Mouse (Mus musculus): ENCODE measurements around the gene Slc47a2.
"Not testable (repeated sequence)": the region's sequence is repeated elsewhere in the genome, so short reads cannot be mapped to it uniquely, and the experiment has no call there.

The Slc47a2 gene

DNA sequence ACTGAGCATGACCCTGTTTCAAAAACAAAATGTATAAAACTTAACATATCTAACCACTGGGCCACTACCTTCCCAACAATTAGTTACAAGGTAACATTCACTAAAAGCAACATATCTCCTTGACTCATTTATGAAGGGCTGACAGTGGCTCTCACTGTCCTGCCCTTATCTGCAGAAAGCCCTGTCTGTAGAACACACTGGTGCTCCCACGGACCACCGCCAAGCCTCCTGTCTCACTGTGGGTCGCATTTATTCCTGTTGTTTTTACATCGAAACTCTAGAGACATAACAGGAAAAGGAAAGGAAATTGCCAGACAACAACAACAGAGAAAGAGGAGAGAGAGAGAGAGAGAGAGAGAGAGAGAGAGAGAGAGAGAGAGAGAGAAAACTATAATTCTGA is 1.4 kb downstream of the Slc47a2 start:
- no peak for DNase-seq (ENCODE audit: low spot score in 2 of 2)

DNA sequence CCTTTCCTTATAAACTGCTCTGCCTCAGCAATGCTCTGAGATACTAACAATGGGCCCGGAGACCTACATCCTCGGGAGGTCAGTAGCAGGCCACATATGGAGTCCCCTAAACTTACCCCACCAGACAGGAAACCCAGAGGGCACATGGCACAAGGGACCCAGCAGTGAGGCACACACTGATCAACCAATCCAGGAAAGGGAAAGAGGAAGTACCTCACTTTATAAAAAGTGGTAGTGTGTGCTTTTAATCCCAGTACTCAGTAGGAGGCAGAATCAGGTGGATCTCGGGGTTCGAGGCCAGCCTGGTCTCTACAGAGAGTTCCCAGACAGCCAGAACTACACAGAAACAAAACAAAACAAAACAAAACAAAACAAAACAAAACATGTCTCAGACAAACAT is 2.3 kb downstream of the Slc47a2 start:
- no peak for DNase-seq (ENCODE audit: low spot score in 2 of 2)

DNA sequence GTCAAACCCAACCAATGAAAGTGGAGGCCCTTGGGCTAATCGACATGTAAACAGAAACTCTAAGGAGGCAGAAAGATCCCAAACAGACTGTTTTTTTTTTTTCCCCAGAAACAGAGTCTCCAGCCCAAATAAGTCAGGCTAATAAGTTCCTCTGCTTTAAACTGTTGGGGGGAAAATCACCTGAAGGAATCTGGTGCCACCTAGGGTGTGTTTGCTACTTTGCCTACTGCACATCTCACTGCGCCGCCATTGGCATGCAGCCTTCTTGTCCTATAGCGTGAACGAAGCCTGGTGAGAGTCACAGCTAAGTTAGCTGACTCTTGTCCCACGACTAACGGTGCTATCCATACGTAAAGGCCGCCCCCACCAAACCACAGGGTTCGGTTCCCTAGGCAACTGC is 5.1 kb downstream of the Slc47a2 start:
- DNase-seq (ENCODE audit: low spot score in 2 of 2): no peak

DNA sequence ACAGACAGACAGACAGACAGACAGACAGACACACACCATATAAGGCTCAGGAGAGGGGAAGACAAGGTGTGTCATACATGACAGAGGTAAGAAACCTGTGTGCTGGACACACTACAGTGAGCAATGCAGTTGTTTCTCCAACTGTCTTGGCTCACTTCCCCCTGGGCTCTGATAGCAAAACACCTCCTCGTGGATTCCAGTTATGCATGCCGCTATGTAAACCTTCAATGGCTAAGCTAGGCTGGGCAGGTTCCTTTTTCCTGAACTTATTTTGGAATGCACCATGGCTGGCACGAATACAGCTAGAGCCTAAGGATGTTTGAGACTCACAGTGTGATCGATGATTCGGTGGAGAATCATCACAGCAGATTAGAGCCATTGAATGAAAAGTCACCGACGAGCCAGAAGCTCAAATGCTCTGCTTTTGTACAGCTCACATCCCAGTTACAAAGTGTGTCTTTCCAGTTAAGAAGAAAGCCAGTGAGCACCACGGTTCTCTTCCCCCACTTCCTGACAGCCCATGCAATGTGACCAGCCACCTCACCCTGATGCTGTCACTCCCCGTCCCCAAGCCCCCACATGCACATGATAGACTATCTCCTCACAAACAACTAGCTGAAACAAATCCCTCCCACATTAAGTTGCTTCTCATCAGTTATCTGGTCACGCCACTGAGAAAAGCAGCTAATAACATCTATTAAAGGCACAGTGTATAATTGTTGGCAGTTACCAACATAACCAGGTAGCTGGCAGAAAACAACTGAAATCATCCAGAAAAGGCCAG is 21.6 kb downstream of the Slc47a2 start:
- DNase-seq (ENCODE audit: low spot score in 2 of 2): no peak

DNA sequence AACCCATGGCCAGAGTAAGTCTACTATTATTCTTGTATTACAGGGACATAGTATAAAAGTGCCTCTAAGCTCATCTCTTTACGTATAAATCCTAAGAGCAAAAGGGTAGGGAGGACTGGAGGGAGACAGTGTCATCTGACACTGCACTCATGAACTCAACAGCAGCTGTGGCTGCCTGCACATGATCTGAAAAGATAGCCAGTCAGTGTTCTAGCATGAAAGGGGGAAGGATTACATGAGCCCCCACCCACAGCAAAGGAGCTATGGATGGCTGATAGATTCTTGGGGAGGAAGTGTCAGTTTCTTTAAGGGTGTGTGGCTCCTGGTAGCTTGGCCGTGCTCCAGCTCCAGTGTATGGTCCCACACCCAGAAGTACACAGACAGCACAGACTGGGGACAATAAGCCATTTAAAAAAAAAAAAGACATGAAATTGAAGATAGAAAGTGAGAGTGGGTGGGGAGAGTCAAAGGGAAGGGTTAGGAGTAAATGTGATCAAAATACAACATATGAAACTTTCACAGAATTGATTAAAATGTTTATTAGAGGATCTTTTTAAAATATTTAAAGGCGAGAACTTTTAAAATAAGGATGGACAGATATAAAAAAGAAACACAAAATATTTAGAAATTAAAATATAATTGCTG is 22.6 kb downstream of the Slc47a2 start:
- no peak for DNase-seq (ENCODE audit: low spot score in 2 of 2)

DNA sequence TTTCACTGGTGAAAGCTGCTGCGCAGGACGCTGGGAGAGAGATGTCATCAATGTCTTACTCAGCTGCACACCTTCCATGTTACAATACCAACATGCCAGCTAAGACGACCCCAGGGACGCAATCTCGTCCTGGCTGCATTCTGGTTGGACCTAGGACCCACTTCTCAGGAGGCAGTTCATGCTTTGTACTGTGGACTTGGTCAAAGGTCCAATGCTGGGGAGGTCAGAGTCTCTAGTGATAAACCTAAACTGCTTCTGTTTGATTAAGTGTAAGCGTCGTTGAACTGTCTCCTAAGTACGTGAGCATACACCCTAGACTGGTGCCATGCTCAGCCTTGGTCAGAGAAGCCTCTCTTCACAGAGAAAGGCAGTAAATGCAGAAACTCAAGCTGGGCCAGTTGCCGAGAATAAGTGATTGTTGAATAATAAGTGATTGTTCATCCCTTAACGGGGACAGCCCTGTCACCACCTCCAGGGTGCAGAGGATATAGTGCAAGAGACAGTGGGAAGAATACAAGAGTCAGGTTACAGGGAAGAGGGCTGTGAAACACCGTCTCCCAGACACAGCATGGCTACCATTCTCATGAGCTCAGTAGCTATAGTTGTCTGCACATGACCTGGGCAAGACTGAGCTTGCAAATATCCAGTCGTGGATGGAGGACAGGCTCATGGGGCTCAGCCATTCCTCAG is 23.3 kb downstream of the Slc47a2 start:
- no peak for DNase-seq (ENCODE audit: low spot score in 2 of 2)

DNA sequence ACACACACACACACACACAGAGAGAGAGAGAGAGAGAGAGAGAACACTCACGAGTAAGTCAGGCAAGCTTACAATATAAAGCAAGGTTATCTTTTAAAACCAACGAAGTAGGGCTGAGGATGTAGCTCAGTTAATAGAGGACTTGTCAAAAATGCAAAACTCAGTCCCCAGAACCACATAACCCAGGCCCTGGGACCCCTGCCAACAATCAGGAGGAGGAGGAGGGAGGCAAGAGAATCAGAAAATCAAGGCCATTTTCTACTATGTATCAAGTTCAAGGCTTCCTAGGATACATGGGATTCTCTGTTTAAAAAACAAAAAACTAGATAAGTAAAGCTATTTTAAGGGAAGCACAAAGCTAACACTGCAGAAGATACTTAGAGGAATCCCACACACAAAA is 25.8 kb downstream of the Slc47a2 start:
- no peak for DNase-seq (ENCODE audit: low spot score in 2 of 2)

DNA sequence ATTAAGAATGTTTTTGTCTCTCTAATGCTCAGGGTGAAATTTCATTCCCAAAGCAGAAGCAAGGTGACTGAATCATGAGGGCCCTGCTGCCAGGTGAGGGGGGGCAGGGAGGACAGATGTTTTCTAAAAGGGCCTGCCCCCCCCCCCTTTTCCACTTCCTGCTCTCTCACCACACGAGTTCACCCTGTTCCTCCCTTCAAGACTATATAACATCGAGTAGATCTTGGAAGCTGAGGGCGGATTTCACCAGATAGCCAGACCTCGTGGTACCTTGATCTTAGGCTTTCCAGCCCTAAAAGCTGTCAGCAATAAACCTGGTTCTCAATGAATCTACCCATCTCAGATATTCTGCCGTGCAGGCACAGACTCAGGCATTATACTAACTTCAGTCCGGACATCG is 32.3 kb downstream of the Slc47a2 start:
- DNase-seq (ENCODE audit: low spot score in 2 of 2): no peak

DNA sequence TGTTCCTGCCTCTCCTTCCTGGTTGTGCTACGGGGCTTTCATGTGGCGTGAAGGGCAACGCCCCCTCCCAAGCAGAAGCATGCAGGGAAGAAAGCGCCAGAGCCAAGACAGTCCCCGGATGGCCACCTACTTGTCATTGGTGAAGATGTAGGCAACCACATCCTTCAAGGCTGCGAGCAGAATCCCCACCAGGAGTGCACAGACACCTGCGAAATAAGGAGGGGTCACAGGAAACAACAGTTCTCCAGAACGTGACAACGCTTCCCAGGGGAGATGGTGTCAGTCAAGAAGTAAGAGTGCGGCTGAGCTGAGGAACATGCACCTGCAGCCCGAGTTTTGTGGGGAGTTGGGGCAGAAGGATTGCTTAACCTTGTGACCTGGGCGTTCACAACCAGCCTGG is 32.8 kb downstream of the Slc47a2 start:
- DNase-seq (ENCODE audit: low spot score in 2 of 2): no peak

DNA sequence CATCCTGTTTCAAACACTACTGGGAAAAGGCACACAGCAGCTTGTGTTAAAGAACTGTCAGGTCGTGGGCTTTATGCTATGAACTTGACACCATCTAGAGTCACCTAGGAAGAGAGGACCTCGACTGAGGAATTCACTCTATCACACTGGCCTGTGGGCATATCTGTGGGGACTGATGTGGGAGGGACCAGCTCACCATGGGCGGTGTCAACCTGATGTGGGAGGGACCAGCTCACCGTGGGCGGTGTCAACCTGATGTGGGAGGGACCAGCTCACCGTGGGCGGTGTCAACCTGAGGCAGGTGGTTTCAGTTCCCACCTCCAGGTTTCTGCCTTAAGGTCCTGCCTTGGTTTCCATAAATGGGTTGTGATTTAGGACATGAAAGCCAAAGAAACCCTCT is 34.9 kb downstream of the Slc47a2 start:
- no peak for DNase-seq (ENCODE audit: low spot score in 2 of 2)

DNA sequence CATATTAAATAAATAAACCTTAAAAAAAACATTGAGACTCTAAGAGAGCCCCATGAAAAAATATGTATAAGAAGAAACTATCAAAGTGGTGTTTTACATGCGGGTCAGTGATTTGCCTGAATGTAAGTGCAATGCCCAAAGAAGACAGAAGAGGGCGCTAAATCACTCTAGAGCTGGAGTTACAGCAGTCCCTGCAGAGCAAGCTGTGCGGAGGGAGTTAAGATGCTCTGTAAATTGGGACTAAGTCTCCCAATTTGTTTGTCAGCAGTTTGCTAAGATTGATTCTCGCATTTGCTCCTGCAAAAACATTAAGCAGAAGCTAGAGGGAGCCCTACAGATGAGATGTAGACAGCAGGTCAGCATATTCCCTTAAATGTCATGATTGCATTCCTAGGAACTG is 37.3 kb downstream of the Slc47a2 start:
- peak; percentile 30 to 47 for DNase-seq (ENCODE audit: low spot score in 2 of 2)

DNA sequence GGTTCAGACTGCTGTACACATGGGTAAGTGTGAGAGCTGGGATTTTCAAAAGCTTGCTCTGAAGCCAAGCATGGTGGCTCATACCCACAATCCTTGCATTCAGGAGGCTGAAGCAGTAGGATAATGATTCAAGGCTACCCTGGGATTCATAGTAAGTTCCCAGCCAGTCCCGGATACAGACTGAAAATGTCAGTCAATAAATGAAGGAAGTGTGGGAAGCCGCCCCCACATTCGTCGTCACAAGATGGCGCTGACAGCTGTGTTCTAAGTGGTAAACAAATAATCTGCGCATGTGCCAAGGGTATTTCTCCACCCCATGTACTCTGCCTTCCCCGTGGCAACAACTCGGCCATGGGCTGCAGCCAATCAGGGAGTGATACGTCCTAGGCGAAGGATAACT is 38.1 kb downstream of the Slc47a2 start:
- DNase-seq (ENCODE audit: low spot score in 2 of 2): not testable (repeated sequence)

DNA sequence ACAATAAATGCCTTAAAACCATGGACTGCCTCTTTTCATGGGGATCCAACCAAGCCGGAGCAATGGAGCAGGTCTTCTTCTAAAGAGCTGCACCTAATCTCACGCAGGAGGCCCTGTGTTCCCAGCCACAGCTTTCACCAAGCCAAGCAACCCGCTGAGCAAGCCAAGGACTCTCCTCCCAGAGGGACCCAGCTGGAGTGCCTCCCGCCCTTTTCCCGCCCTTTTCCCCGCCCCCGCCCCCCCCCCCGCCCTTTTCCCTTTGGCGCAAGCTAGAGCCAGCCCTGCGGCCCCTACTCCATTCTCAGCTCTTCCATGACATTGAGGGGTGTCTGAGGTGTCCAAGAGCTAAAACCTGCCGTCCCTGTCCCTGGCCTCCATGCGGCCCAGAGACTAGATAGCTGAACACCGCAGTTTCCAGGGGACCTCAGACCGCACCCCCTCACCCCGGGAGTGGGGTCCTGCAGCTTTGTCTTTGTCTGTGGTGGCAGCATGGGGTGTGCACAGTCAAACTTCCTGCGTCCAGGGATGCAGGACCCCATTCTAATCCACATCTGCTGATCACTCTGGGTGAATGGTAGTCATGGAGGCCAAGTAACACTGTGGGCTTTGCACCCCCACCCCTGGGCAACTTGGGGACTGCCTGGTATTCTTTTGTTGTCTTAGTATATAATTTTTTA is 41.8 kb downstream of the Slc47a2 start:
- no peak for DNase-seq (ENCODE audit: low spot score in 2 of 2)

DNA sequence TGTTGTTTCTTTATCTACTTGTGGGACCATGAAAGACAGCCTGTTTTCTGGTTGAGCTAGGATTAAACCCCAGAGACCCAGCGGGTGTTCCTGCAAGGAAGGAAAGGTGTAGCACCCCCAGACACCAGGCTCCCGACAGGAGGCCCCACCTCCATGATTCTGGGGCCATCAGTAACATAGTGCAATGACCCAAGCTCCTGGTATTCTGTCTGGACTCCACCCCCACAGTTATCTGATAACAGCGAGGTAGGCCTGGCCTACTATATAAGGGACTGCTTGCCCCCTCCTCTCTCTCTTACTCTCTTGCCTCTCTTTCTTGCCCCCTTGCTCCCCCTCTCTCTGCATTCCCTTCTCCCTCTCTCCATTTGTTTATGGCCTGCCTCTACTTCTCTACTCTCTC is 42.5 kb downstream of the Slc47a2 start:
- no peak for DNase-seq (ENCODE audit: low spot score in 2 of 2)

DNA sequence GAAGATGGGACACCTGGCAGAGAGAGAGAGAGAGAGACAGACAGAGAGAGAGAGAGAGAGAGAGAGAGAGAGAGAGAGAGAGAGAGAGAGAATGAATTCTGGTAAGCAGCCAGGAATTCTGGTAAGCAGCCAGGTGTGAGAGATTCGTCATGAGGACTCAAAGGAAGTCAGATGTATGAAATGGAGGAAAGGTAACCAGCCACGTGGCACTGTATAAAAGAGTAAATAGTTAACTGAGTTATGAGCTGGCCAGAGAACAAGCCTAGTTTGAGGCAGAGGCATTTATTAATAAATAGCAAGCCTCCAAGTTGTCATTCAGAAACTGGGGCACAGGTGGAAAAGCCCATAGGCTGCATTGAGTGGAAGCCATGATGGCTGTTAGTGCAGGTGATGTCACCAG is 44.8 kb downstream of the Slc47a2 start:
- no peak for DNase-seq (ENCODE audit: low spot score in 2 of 2)

DNA sequence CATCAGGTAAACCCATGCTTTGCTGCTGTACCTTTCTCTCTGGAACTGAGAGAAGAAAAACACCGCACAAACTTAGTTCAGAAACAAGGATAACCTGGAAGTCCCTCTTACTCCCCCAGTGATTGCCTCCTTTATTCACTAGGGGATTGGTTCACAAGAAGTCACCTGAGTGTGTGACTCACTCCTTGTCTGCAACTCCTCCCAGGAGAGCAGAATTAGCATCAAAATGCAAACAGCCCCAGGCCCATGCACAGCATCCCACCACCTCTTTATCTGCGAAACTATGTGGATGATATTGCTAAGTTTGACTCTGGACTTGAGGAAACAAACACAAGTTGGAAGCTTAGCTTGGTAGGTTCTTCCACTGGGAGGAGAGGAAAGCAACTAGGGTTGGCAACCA is 45.3 kb downstream of the Slc47a2 start:
- DNase-seq (ENCODE audit: low spot score in 2 of 2): no peak

DNA sequence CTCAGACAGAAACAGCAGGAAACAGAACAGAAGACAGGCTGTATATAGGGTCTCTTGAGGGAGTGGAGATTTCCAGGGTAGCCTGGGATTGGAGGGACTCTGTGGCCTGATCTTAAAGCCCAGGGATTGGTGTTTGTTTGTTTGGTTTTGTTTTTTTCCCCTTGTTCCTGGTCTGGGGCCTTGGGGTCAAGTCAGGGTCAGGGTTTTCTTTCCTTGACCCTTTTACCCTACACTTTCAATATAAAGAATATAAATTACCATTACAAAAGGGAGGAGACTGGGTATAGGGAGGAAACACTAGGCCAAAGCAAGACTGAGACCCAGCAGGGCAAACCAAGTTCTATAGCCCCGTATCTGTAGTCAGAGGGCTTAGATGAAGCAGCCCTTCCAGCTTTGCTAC is 46.1 kb downstream of the Slc47a2 start:
- no peak for DNase-seq (ENCODE audit: low spot score in 2 of 2)

DNA sequence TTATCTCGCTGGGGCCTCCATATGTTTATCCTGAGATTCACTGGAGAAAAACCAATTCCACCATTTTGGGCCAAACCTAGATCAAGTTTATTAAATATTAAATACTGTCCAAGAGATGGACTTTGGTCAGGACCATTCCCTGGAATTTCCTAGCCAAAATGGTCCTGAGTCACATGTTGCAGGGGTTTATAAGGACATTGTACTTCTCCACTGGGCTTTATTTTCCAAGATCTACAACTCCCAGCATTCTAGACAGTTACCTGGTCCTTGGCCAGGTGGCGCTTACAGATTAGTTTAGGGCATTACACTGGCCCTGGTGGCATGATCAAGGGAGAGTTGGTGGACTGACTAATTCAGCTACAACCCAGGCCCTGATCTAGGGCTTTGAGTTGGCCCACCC is 47.1 kb downstream of the Slc47a2 start:
- DNase-seq (ENCODE audit: low spot score in 2 of 2): no peak

DNA sequence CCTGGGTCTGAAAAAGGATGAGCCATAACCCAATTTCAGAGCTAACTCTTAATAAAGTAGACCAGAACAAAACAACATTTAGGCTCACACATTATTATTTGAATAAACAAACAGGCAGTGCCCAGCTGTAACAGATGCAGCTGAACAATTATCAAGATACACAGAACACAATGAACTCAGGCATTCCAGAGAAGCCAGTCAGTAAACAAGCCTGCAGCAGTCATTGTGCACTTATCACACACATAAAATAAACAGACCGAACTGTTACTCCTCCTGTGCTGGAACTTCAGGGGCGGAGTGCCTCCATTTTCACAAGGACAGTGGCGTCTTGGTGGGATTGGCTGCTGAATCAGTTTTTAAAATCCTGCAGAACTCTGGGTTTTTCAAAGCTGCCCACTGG is 48.2 kb downstream of the Slc47a2 start:
- DNase-seq (ENCODE audit: low spot score in 2 of 2): no peak

DNA sequence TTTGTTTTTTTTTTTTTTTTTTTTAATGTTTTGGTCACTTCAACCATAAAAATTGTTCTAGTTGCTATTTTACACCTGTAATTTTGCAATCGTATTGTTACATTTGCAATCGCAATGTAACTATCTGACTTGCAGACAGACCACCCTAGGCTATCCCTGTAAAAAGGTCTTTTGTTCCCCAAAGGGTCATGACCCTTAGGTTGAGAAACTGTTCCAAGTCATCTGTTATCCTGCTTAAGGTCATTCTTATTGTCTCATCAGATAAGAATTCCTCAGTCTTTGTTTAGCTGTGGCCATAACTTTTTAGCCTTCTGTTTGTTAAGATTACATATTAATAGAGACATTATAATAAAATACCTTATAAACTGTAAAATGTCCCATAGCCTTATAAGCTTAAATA is 49.4 kb downstream of the Slc47a2 start:
- DNase-seq (ENCODE audit: low spot score in 2 of 2): no peak

DNA sequence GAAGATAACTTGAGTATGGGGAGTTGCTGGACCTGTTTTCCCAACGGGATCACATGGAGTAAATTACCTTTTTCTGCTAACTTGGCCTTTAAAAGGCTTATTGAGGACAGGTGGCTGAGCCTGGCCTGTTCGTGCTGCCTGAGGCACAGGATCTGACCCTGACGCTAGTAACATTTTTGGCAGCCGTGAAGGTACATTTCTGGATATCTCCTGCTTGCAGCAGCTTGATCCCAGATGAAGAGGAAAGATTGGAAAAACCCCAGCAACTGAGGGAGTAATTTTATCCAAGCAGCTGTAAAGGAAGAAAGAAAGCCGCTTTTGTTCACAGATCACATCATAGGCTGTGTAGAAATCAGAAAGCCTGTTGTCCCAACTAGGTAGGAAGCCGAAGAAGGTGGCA is 58.3 kb downstream of the Slc47a2 start:
- DNase-seq (ENCODE audit: low spot score in 2 of 2): no peak

DNA sequence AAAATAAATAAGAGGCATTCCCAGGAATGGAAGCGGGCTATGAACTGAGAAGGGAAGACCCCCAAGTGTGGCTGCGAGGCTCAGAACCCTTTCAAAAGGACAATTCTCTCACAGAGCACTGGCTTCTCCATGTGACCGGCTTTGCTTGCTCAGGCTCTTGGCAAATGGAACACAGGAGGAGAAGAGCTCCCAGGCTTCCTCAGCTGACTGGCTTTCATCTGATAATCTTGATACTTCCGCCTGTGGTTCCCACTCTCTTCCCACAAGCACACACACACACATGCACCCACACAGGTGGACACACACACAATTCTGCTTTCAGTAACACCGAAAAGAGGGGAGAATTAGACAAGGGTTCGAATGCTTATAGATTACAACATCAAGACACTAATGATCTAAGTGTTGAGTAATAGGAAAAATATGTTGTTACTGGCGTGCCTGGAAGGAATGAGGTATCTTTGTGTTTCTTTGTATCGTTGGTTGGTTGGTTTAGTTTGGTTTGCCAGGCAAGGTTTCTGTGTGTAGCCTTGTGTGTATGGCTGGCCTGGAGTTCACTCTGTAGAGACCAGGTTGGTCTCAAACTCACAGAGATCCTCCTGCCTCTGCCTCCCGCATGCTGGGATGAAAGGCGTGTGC is 59.1 kb downstream of the Slc47a2 start:
- DNase-seq (ENCODE audit: low spot score in 2 of 2): no peak
